Mouse (Mus musculus) erythroblast, embryonic 14.5 days (primary cell): ENCODE data around the gene Zfpl1.

ENCODE experiments used
- GATA1 ChIP-seq: IDR thresholded peaks from 2 replicates; pipeline ENCODE4 v1.6.1; 2012; ENCODE audit warnings: low read length, inconsistent platforms, mixed read lengths
- TAL1 ChIP-seq: IDR thresholded peaks from 3 replicates; pipeline ENCODE4 v1.6.1; 2012; ENCODE audit warnings: low read length, inconsistent platforms, mixed read lengths

GRCm38 (mm10) chr19:6054296-6054695, 30.5 kb downstream of the Zfpl1 start:
- TF ChIP-seq GATA1, result no peak
- no peak for TF ChIP-seq TAL1
